Mouse (Mus musculus) ovary, postnatal 14 days (tissue): ENCODE measurements around the gene Fam47e.
"Not testable (repeated sequence)": the region's sequence is repeated elsewhere in the genome, so short reads cannot be mapped to it uniquely, and the experiment has no call there.

Experiments used
- DNase-seq: peaks from one replicate; pipeline ENCODE4 v3.0.0; 2022; ENCODE audit warnings: low spot score

Fam47e gene

DNA sequence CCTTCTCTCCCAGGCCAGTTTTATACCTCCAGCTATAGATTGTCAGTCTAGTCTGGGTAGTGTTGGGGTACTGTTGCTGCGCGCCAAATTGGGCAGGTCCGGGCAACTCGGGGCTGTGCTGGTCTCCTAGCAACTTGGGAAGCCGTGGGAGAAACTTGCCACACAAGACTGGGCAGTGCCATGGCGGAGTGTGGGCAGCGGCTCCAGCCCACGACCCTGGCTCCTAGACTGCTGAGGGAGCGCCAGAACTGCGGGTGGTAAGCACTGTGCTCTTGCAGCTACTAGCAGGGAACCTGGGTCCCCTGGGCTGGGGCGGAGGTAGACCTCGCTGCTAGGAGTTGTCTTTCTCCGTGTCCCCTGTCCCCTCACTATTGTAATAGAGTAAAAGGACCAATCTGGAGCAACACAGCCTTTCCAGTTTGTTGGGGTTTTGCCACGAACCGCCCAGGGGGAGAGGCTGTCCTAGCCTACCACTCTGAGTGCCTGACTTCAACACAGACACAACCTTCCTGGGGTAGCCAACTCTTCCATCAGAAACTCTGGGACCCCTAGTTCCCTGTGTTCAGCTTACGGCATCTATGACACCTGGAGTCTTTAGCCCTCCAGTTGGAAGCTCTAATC is at the start of gene Fam47e:
Fam47e (plus strand) TSS at position 179 of the 621 bp plus-strand sequence.
- DNase-seq, result no peak

DNA sequence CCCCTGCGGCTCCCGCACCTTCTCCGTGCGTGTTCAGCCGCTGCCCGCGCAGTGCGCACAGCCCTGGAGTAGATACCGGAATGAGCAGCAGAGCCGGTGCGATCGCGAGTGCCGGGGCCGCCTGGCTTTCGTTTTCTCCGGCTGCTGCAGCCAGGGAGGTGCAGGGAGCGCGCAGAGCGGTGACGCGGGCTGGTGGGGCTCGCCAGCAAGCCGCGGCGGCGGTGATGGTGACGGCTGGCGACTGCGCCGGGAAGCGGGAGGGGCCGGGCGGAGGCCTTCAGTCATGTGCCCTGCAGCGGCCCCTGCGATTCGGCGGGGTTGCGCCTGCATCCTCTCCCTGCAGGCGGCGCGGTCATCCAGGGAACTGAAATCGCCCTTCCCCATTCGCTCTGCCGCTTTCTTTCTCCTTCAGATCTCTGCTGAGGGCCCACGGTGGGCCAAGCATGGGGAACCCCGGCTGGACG is 49.4 kb upstream of the Fam47e start:
- DNase-seq, result peak; percentile 95

DNA sequence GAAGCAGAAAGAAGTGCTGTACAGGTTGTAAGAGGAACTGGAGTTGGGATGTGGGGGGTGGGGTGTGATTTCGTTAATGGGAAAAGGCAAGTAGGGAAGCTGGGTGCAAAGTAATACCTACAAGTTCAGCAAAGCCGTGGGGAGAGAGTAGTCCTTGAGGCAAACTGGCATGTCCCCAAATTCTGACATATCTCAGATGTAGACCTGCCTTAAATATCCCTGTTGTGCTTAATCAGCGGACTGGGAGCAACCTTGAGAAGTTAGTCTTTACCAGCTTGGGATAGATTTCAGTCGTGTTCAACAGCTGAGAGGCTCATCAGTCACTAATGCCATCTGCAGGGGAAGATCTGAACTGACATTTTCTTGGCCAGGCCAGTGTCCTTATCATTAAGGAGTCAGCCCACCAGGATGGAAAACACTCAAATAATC is 48.6 kb upstream of the Fam47e start:
- no peak for DNase-seq

DNA sequence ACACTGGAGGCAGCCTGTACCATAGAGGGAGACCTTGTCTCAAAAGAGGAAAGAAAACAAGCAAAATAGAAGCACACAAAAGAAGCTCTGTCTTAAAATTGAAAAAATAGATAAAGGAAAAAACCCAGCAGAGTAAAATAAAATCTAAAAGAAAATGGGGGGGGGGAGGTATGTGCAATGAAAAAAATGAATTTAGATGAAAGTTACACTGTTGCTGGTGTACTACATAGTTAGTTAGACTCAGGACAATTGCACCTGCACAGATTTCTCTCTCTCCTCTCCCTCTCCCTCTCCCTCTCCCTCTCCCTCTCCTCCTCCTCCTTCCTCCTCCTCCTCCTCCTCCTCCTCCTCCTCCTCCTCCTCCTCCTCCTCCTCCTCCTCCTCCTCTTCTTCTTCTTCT is 48.1 kb upstream of the Fam47e start, which contains the start of gene Scarb2:
Scarb2 (minus strand) TSS at position 101 of the 400 bp plus-strand sequence.
- no peak for DNase-seq

DNA sequence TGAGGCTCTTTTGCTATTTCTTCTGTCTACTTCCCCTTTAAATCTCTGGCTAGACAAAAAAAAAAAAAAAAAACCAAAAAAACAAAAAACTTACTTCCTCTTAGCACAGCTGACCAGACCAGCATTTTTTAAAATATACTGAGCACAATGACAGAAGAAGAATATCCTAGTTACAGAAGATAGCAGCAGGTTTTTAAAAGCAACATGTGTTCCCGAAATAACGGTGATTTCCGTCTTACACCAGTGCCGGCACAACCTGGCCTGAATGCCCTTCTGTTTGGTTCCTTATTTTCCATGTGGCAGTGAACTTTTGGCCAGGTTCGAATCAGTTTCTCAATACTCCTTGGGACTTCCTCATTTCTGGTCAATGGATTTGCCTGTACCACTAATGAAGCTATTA is 46.0 kb upstream of the Fam47e start:
- no peak for DNase-seq

DNA sequence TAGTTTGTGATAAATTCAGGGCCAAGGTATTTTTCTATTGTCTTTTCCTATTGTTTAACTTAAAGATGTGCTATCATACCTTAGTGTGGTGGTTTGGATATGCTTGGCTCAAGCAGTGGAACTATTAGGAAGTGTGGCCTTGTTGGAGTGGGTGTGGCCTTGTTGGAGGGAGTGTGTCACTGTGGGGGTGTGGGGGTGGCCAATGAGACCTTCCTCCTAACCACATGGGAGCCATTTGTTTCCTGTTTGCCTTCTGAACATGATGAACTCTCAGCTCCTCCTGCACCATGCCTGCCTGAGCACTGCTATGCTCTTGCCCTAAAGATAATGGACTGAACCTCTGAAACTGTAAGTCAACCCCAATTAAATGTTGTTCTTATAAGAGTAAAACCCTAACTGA is 43.6 kb upstream of the Fam47e start:
- no peak for DNase-seq

DNA sequence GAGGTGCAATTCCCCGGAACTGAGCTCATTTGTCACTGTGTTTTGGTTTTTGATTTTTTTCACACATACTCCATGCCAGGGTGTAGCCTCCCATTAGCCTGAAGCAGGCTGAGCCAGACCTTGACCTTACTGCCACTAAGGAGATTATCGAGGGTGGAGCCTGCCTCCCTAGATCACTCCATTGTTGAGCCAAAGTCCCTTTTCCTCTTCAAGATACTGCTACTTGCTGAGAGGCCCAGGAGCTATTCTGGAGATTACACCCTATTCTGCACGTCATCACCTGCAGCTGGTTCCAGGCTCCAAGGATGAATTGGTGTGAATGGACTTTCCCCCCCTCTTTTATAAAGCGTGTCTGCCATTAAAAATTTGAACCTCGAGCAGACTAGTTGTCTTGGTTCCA is 42.8 kb upstream of the Fam47e start:
- no peak for DNase-seq

DNA sequence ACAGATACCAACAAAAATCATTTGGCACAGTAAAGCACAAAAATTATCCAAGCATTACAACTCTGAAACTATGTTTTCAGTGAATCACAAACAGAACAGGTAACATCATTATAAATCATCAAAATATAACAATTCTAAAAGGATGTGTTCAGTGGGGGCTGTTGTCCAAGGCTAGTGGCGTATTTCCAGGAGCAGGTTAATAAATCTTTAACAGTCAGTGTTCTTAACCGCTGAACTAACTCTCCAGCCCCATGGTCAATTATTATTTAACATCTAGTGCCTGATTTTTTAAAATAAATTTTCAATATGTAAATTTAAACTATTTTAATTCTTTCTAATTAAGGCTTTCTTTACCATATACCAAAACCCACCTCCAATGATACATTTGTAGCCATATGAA is 33.7 kb upstream of the Fam47e start:
- DNase-seq, result not testable (repeated sequence)

DNA sequence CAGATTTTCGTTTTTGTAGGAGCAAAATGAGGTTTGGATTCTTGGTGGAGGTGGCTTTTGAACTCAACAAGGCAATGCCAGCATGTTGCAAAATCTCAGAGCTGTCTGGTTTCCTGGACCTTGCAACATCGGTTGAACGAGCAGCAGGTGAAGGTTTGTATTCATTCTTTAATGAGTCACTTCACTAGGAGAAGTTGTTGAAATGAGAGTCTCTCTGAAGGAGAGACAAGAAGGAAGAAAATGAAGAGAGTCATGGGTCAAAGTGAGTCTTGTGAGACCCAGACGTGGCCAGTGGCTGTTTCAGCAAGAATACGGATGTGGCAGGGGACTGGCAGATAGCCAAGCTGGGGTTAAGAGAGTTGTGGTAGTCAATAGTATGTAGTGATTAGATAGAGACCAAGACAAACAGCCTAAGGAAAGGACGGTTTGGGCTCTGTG is 30.0 kb upstream of the Fam47e start:
- no peak for DNase-seq

DNA sequence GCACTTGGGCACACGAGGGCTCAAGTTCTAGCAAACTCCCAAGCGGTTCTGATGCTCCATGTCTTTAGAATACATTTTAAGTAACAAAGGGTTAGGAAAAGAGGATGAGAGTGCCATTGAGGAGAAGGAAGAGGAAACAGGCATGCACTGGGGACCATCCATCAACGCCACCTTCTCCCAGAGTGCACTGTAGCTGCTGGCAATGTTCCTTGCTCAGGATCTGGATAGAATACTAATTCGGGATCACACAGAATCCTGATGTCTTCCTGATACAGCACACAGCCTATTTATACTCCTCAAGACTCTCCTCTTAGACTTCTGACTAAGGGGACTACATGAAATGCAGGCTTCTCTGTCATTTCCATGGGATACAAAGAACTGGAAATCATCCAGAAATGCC is 15.2 kb upstream of the Fam47e start:
- DNase-seq, result no peak

DNA sequence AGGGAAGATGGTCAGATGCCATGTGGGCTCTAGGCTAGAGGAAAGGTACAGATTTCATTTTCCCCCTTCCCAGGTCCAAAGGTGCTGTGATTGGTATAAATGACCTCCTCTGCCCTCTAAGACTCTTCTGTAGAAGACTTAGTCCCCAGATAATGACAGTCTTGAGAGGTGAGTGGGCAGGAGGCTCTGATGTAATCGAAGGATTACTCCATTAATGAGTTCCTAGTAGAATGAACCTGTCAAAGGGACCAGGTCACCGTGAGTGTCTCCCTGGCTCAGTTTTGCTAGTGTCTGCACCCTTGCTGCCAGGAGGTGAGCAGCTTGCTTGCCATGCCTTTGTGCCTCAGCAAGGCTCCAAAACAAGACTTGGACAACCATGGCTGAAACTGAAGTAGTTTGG is 2.3 kb upstream of the Fam47e start:
- no peak for DNase-seq

DNA sequence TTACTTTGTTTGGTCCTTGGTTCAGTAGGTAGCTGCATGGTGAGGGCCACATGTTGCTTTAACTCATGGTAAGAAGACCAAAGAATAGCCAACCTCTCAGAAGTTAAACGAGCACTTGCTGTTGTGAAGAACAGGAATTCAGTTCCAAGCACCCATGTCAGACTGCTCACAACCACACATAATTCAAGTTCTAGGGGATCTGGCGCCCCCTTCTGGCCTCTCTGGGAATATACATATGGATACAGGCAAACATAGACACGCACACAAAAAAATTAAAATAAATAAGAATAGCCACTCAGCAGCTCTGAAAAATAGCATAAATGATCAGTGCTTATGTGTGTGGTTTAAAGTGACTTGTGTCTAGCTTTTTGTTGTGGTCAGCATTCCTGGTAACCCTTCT is 930 bp upstream of the Fam47e start:
- no peak for DNase-seq

DNA sequence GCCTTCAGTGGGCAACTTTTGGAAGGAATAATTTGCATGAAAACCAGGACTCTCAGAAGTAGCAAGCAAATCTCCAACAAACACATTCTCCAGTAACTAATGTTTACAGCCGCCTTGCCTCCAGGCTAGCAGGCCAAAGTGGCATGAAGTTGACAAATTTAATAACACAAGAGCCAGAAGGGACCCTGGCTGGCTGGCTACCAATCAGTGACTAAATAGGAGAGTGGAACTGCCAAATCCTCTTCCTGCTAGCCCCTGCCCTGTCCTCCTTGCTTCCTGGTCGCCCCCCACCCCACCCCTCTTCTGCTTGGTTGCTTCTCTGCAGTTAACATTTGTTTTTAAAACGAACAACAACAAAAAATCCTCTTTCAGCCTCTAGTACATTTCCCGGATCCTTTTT is 426 bp upstream of the Fam47e start:
- DNase-seq, result no peak

DNA sequence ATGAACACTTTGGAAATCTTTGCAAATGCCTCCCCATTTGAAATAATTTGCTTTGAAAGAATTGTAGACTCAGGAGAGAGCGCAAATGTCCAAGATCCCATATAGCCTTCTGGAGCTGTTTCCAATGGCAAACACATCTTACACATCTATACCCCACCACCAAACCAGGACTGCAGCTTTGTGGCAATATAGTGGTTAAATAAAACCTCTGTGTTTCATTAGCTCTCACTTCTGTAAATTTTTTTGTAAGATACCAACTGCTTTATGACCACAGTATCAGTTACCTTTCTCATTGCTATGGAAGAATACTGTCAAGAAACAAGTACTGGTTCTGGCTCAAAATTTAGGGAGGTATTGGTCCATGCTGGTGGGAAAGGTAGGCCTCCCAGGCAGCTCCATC is 1.0 kb downstream of the Fam47e start:
- no peak for DNase-seq

DNA sequence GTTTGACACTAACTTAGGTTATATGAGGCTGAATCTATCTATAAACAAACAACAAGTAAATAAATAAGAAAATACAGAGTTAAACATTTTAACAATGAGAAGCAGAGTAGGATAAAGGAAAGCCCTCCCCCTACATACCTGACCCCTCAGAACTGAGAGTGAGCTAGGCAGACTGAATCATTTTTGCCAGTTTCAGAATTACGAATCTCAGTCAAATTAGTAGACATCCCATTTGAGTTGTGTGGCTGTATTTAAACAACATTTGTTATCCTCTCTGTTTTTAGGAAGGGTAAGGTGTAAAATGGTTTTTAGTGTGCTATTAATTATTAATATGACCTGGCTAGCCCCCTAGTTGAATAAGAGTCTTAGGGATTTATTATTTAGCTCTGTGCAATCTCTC is 2.6 kb downstream of the Fam47e start:
- DNase-seq, result no peak

DNA sequence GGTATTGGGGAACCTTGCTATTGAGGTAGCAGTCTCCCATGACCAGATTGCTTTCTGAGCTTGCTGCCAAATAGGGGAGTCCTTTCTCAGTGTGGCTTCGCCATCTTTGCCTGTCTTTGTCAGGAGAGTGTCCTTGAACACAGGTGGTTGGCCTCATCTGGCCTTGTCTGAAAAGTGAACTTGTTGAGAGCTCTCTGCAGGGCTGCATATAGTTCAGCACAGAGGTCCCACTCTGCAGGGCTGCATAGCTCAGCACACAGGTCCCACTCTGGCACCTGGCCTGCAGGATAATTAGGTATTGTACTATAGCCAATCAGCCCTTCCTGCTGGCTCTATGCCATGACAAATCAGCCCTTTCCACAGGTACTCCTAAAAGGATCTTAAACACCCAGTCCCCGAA is 5.3 kb downstream of the Fam47e start:
- no peak for DNase-seq

DNA sequence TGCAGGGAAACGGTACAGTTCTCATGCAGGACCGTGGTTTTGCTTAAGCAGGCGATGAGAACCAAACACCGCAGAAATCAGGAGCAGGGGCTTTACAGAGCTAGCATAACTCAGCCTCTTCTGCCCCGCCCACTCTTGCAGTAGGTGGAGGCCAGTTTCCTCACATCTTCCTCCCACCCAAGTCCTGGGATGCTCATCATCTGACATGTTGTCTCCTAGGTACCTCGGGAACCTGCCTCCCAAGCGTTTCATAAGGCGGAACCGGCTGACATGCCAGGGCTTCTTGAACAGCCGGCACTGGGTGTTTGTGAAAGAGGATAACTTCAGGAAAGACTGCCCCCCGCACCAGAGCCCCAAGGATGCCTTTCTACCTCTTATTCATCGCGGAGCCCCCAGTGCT is 7.1 kb downstream of the Fam47e start:
- no peak for DNase-seq

DNA sequence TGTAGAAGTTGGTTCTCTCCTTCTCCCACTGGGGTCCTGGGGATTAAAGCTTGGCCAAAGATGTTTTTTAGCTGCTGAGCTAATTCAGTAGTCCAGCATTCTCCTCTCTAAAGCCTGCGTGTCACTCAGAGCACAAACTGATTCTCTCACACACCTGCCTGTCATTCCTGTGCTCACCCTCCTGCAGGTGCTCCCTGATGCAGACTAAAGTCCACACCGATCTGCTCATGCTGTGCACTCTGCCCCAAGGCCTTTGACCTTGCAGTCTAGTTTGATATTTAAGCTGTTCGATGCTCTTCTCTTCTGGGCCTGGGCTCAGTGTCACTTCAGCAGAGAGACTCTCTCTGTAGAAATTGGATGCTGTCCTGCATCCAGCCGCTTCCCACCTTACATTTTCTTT is 16.4 kb downstream of the Fam47e start:
- DNase-seq, result no peak

DNA sequence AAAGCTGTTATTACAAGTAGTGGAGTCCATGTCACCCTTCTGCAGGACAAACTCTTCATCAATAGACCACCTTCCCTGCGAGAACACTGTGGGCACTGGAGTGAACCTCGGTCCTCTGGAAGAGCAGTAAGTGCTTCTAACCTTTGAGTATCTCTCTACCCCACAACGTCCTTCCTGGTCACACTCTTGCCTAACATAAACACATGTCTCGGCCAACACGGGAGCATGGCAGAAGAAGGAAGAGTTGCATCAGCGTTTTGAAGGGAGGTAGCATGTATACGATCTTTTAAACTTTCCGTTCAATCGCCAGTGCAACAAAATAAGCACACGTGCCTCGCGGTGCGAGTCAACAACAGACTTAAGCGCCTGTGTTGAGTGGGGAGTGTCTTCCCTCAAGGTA is 24.7 kb downstream of the Fam47e start:
- no peak for DNase-seq

DNA sequence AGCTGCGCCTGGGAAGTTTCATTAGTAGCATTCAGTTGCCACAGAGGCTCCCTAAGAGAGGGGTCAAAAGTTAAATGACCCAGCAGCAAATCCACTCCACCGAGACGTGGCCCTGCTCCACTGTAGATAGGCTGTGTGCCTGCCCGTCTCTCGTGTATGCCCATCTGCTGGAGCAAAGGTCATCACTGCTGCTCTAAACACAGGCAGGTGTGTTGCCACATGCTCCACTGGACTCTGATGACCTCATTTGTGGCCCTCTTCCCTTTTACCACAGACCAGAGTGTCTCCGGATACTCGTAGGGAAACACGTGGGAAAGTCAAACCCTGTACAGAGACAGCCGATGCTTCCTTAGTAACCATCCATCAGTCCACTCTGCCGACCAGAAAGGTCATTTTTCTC is 31.1 kb downstream of the Fam47e start:
- no peak for DNase-seq

DNA sequence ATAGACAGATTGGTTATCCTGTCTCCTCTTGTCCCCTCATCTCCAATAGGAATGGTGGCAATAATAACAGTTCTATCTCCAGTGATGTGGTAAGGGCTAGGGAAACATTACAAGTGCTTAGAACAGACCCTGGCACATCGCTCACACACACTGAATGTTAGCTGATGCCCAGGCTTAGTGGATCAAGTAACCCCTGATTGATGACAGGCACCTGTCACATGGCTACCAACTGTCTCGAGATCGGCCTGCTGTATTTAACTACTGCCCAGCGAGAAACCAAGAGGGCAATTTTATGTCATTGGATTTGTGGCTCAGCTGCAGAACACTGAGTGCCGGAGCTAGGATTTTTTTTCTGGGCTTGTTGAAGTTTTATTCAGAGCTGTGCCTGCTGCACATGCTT is 40.2 kb downstream of the Fam47e start:
- DNase-seq, result no peak

DNA sequence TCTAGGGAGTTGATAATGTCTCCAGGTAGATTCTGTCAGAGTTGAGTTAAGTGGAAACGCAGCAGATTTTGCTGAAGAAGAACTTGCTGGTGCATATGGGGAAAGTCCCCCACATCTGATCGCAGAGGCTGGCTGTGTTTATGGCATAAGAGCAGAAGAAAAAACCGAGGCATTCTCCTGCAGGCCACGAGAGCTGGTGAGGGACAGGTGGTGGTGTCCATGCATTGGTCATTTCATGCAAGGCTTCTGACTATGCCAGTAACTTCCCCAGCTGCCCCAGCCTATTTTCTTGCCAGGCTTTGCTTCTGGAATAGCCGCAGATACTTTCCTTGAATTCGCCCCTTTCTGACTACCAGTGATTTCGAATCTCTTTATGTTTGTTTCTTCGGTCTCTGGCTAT is 42.0 kb downstream of the Fam47e start:
- no peak for DNase-seq

DNA sequence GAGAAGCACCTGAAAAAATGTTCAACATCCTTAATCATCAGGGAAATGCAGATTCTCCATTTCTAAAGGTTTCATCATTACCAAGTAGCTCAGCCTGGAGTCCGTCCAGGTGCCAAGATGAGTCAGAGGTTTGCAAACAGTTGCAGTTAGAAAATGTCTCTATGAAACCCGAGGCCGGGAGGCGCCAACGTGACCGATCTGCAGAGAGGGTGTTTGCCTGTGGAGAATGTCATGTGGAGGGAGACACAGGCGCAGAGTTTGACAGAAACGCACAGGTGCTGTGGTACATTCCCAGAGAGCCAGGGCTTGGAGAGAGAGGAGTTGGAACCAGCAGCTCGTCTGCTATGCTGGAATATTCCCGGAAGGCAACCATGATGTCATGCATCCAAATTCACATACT is 44.2 kb downstream of the Fam47e start:
- DNase-seq, result no peak
